9 mouse cellular contexts compared by ENCODE assay signal in genomic region chr11:19014113-19014440, GRCm38 (mm10). TPM values are rescaled to one million over a fixed set of nuclear protein-coding genes. Genes with fewer than 3 reads are reported as not detected.
A peak's percentile ranks its signal among the peaks of the same experiment; 100 is the strongest.
DNase-seq lines count a peak whose midpoint lies in the region; ATAC-seq and TF ChIP-seq lines count a peak whose summit lies in the region.
"Had no signal": no experiment of that assay in that cellular context is flagged by ENCODE, and none has a peak within 500 bp of the region (broad histone marks: within the 10 kb centered on the region; RNA-seq: fewer than 3 reads in every experiment).

No protein-coding gene starts in this region.

- peak overlapping the region; percentile 80 for H3K4me2 ChIP-seq in intestine, embryonic 15.5 days (replicated peaks)
- H3K4me2 ChIP-seq in myocyte (ENCODE audit: low read depth): peak overlapping the region; percentile 99

- no peak for DNase-seq in liver, adult 2 months (ENCODE audit: extremely low read depth, low read depth, low spot score)
- DNase-seq in liver: no peak
- DNase-seq in left cerebral cortex, postnatal 25 days (ENCODE audit: low spot score in 2 of 2): no peak
- DNase-seq in thymus, postnatal 0 days (ENCODE audit: low spot score): no peak
- no peak for DNase-seq in cerebellum, postnatal 4 days (ENCODE audit: low spot score in 2 of 2)

- peak overlapping the region; percentile 49; the same call in 1 of the 2 replicates for H3K4me3 ChIP-seq in liver, adult 2 months (ENCODE audit: insufficient read depth, low read depth, low read length)
- peak overlapping the region; percentile 70 for H3K4me3 ChIP-seq in embryonic fibroblast, embryonic 13.5 days (ENCODE audit: insufficient read depth, low read length)
- peak overlapping the region; percentile 70 for H3K4me3 ChIP-seq in intestine, embryonic 15.5 days (replicated peaks)
- peak overlapping the region; percentile 81 for H3K4me3 ChIP-seq in myocyte

- H3K4me1 ChIP-seq in liver, adult 2 months (ENCODE audit: control insufficient read depth, insufficient read depth, low read length): 0 out of 2 replicates have a peak, but pooled peaks cover 5% of the 10 kb centered on the region
- no peaks in the 10 kb centered on the region; the same call in 1 of the 2 replicates for H3K4me1 ChIP-seq in embryonic fibroblast, embryonic 13.5 days (ENCODE audit: control insufficient read depth, insufficient read depth, low read length)
- H3K4me1 ChIP-seq in intestine, embryonic 15.5 days (replicated peaks): no peaks in the 10 kb centered on the region

- no peak for TF ChIP-seq POLR2A in liver, adult 2 months (IDR thresholded peaks at IDR 0.05; ENCODE audit: extremely low read depth, insufficient read depth, low read length)
- no peak for TF ChIP-seq POLR2A in embryonic fibroblast, embryonic 13.5 days (IDR thresholded peaks at IDR 0.05; ENCODE audit: low read depth, low read length)
- no peak for TF ChIP-seq POLR2A in myocyte (IDR thresholded peaks at IDR 0.05; ENCODE audit: insufficient read length, low read depth)

- H3K79me2 ChIP-seq in liver, adult 2 months (ENCODE audit: control insufficient read depth, insufficient read depth, low read length): 0 out of 2 replicates have a peak, but pooled peaks cover 5% of the 10 kb centered on the region
- peaks cover 57% of the 10 kb centered on the region for H3K79me2 ChIP-seq in myocyte (ENCODE audit: control insufficient read depth, insufficient read depth)

- no peaks in the 10 kb centered on the region for H3K9me3 ChIP-seq in intestine, embryonic 15.5 days

- H3K27me3 ChIP-seq in liver, adult 2 months (ENCODE audit: control insufficient read depth, insufficient read depth, low read length): no peaks in the 10 kb centered on the region
- no peaks in the 10 kb centered on the region for H3K27me3 ChIP-seq in intestine, embryonic 15.5 days (replicated peaks)
- H3K27me3 ChIP-seq in myocyte (ENCODE audit: control insufficient read depth, insufficient read depth, insufficient read length): no peaks in the 10 kb centered on the region

- H3K9ac ChIP-seq in liver, adult 2 months (ENCODE audit: low read depth, low read length): no peak overlapping the region
- peak overlapping the region; percentile 74 for H3K9ac ChIP-seq in intestine, embryonic 15.5 days

- peaks cover 8% of the 10 kb centered on the region; the same call in 1 of the 2 replicates for H3K36me3 ChIP-seq in liver, adult 2 months (ENCODE audit: control insufficient read depth, insufficient read depth, low read length)
- H3K36me3 ChIP-seq in intestine, embryonic 15.5 days: no peaks in the 10 kb centered on the region
- peaks cover 18% of the 10 kb centered on the region for H3K36me3 ChIP-seq in myocyte (ENCODE audit: control insufficient read depth, insufficient read depth)

- TF ChIP-seq CTCF in liver, adult 2 months (IDR thresholded peaks at IDR 0.05; ENCODE audit: low read depth, low read length): no peak
- TF ChIP-seq CTCF in embryonic fibroblast, embryonic 13.5 days (IDR thresholded peaks at IDR 0.05; ENCODE audit: borderline replicate concordance, insufficient read depth, low read length): no peak

- H3K27ac ChIP-seq in liver, adult 2 months (replicated peaks; ENCODE audit: insufficient read depth, low read depth, low read length): no peak overlapping the region
- peak overlapping the region; percentile 50 for H3K27ac ChIP-seq in embryonic fibroblast, embryonic 13.5 days (ENCODE audit: insufficient read depth, low read length)
- H3K27ac ChIP-seq in intestine, embryonic 15.5 days: peak overlapping the region; percentile 78
- H3K27ac ChIP-seq: macrophage had no signal

- H3ac ChIP-seq in myocyte (ENCODE audit: control insufficient read depth, insufficient read length): peak overlapping the region; percentile 15

- intact Hi-C loops in left cerebral cortex, postnatal 25 days (cut with DNase I): no loop called here

- 64% methylated on average over 12 of the region's 12 CpGs for WGBS in liver, adult 2 months
- 14% methylated on average over 12 of the region's 12 CpGs for WGBS in intestine, embryonic 15.5 days

- ATAC-seq in intestine, embryonic 15.5 days: no peak

TF ChIP-seq in myocyte, 11 proteins besides CTCF, POLR2A, EP300 and RAD21:
- no peak for TF ChIP-seq CEBPB (IDR thresholded peaks at IDR 0.05; ENCODE audit: insufficient read depth, poor library complexity, severe bottlenecking)
- no peak for TF ChIP-seq TCF3 (IDR thresholded peaks at IDR 0.05; ENCODE audit: insufficient read length, low read depth)
- TF ChIP-seq E2F4 (IDR thresholded peaks at IDR 0.05; ENCODE audit: insufficient read depth): no peak
- TF ChIP-seq POLR2AphosphoS2 (IDR thresholded peaks at IDR 0.05; ENCODE audit: insufficient read length, low read depth): no peak

RNA-seq across cellular contexts. Expression of gene Meis1, which starts 4.7 kb away (rescaled TPM):
- 4.8 and 6.1 TPM in 2 replicates for total RNA-seq in liver, adult 2 months (2014; rRNA removed)
- 2.0 and 2.5 TPM in 2 replicates for polyA plus RNA-seq in liver, adult 2 months (2012; rRNA removed)
- polyA plus RNA-seq in embryonic fibroblast, embryonic 13.5 days (2011; ENCODE audit: insufficient read length, low read depth, missing spikeins): 22.1 and 34.6 TPM in 2 replicates
- polyA plus RNA-seq in intestine, embryonic 15.5 days (2015; fragmentation: Nextera tagmentation; extraction: Ambion mirVana): 106 and 112 TPM in 2 replicates
- 7.1 TPM for polyA plus RNA-seq in myocyte (2012; fragmentation: generic; extraction: Trizol)
- 1 to 10 TPM; 5.0 to 5.8 TPM for total RNA-seq in left cerebral cortex, postnatal 25 days (2021)
- 15.6 and 16.5 TPM in 2 replicates for polyA plus RNA-seq in thymus, postnatal 0 days (2015; fragmentation: Nextera tagmentation; extraction: Ambion mirVana)
